25 mouse cellular contexts compared by ENCODE assay signal in the genomic region with DNA sequence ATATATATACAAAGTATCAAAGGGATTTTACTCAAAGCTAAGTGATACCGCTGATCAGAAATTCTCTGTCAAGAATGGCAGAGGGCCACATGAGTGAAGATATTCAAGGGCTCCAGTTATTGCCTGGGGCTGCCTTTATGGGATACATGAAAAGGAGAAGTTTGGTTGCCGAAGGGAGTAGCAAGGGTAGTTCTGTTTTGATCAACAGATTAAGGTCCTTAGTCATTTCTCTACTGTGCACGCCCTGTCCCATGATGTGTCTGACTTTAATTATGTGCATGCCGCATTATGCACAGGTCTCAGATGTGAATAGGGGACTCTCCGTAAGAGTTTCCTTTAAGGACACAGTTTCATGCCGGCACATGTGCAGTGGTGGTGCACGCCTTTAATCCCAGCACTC. TPM values are rescaled to one million over a fixed set of nuclear protein-coding genes. Genes with fewer than 3 reads are reported as not detected.
DNase-seq lines count a peak whose midpoint lies in the region; ATAC-seq and TF ChIP-seq lines count a peak whose summit lies in the region.
"Had no signal": no experiment of that assay in that cellular context is flagged by ENCODE, and none has a peak within 500 bp of the region (broad histone marks: within the 10 kb centered on the region; RNA-seq: fewer than 3 reads in every experiment).

No protein-coding gene starts in this region.

- no peak overlapping the region for H3K4me3 ChIP-seq in G1E (ENCODE audit: low read depth, low read length)
- H3K4me3 ChIP-seq: embryonic facial prominence, embryonic 13.5 days; embryonic facial prominence, embryonic 15.5 days; erythroblast, embryonic 14.5 days; forebrain, embryonic 10.5 days; forebrain, embryonic 12.5 days had no signal

- peaks cover 23% of the 10 kb centered on the region for H3K4me1 ChIP-seq in G1E (ENCODE audit: insufficient read depth, low read depth, low read length)
- H3K4me1 ChIP-seq: embryonic facial prominence, embryonic 15.5 days; forebrain, embryonic 10.5 days; forebrain, embryonic 12.5 days had no signal

- no peak for TF ChIP-seq CTCF in G1E (IDR thresholded peaks at IDR 0.05; ENCODE audit: low read depth, low read length)

- peak; percentile 73 for ATAC-seq in G1E (ENCODE audit: extremely low read depth, insufficient number of reproducible peaks, low FRiP score, poor library complexity, severe bottlenecking)
- 0 out of 2 replicates have a peak, but pooled peaks have one; percentile 47 for ATAC-seq in common myeloid progenitor, adult 5-6 weeks (replicated peaks; ENCODE audit: low read depth, poor library complexity, severe bottlenecking)
- ATAC-seq: CD4-positive, CD25-positive, alpha-beta regulatory T cell, adult 4 months; forebrain, embryonic 14.5 days; forebrain, embryonic 16.5 days had no signal

- no peaks in the 10 kb centered on the region for H3K27me3 ChIP-seq in G1E (ENCODE audit: insufficient read depth, low read length)
- H3K27me3 ChIP-seq: CH12.LX; embryonic facial prominence, embryonic 13.5 days; embryonic facial prominence, embryonic 15.5 days; forebrain, embryonic 12.5 days had no signal

- peaks cover 80% of the 10 kb centered on the region for H3K36me3 ChIP-seq in G1E (replicated peaks)
- H3K36me3 ChIP-seq: embryonic facial prominence, embryonic 13.5 days; embryonic facial prominence, embryonic 15.5 days; forebrain, embryonic 10.5 days; forebrain, embryonic 12.5 days had no signal

- DNase-seq in G1E (ENCODE audit: low spot score) = peak; percentile 47
- DNase-seq in MEL-GATA-1-ER (ENCODE audit: extremely low read depth, low read depth) = peak; percentile 52
- DNase-seq in retina, embryonic 14.5 days (ENCODE audit: low spot score) = no peak
- DNase-seq in frontal cortex, postnatal 25 days (ENCODE audit: low spot score in 2 of 2) = no peak
- DNase-seq in kidney, adult 8-10 months = no peak
- DNase-seq: adrenal gland, adult 8-10 months; adrenal gland, postnatal 14 days; adrenal gland, postnatal 36 days; B cell, adult 2 months; cerebellum, adult 11-12 months; cerebellum, adult 2 months; cerebellum, adult 9-10 months; cerebellum, postnatal 10 days; cerebellum, postnatal 25 days; embryo, embryonic 11 days had no signal

- H3K9me3 ChIP-seq in G1E (replicated peaks) = no peaks in the 10 kb centered on the region
- H3K9me3 ChIP-seq: embryonic facial prominence, embryonic 13.5 days; embryonic facial prominence, embryonic 15.5 days; forebrain, embryonic 10.5 days; forebrain, embryonic 12.5 days had no signal

RNA-seq across cellular contexts. Expression of a gene that starts 27.6 kb away (rescaled TPM):
- total RNA-seq in G1E (2014; fragmentation: Nextera tagmentation) (39.7 and 57.1 TPM in 2 replicates), G1E (2017) (119 and 120 TPM in 2 replicates)
- 44.7 and 45.2 TPM in 2 replicates for polyA plus RNA-seq in G1E (2012)
- 35.5 and 49.2 TPM in 2 replicates for total RNA-seq in common myeloid progenitor, adult 5-6 weeks (2017)

RNA-seq across cellular contexts. Expression of a gene that starts 27.6 kb away (rescaled TPM):
- total RNA-seq in G1E (2014; fragmentation: Nextera tagmentation) (137 and 145 TPM in 2 replicates), G1E (2017) (117 and 124 TPM in 2 replicates)
- 18.9 and 24.7 TPM in 2 replicates for polyA plus RNA-seq in G1E (2012)
- 71.1 and 86.2 TPM in 2 replicates for total RNA-seq in common myeloid progenitor, adult 5-6 weeks (2017)

Comparison
In these comparisons a context has a peak if more than half of its experiments do, and no peak if none do; other contexts are left out.
1. DNase-seq: peak in G1E (single experiment) and MEL-GATA-1-ER (single experiment); none in retina, embryonic 14.5 days (single experiment), frontal cortex, postnatal 25 days (0 of 2) and kidney, adult 8-10 months (0 of 2).